Mouse (Mus musculus): ENCODE data around the gene Bcorl1. TPM values are rescaled to one million over a fixed set of nuclear protein-coding genes. Genes with fewer than 3 reads are reported as not detected.

The Bcorl1 gene
- polyA plus RNA-seq (2012; rRNA removed) (2.1 and 2.3 TPM in 2 replicates), polyA plus RNA-seq (2014; fragmentation: Nextera tagmentation; extraction: Ambion mirVana) (3.5 and 3.9 TPM in 2 replicates)

DNA sequence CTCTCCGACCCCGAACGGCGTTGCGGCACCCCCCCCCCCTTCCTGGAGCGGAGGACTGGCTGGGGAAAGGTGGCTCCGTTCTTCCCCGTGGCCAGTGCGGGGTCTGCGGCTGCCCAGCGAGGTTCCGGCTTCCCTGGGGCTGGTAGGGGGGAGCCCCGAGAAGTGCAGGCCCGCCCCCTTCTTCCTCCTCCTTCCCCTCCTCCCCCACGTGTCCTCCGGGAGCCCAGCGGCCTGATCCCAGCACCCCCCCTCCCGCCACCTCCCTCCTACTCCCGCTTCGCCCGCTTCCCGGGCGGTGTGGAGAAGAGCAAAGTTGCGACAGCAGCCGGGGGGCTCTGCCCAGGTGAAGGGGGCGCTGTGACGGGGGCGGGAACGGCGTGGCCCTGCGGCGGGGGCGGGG lies at the start of gene Bcorl1:
Gene Bcorl1, plus strand, starts transcription at position 218 of the 400 bp plus-strand sequence.
- Histone ChIP-seq H3K4me1 (replicated peaks; ENCODE audit: control insufficient read depth in 2 of 2, insufficient read depth in 2 of 2, low read length in 1 of 2) (peaks cover 3 to 10% of the 10 kb centered on the region in 2 experiments; a peak in 2 of 4 replicates), H3K9me3 (ENCODE audit: control insufficient read depth, low read length) (no peaks in the 10 kb centered on the region), H3K27me3 (ENCODE audit: control insufficient read depth, insufficient read depth, low read length) (peaks cover 2% of the 10 kb centered on the region; the same call in 1 of the 2 replicates), H3K4me3 (ENCODE audit: insufficient read depth in 1 of 2, low read depth in 2 of 2, low read length in 2 of 2) (peak within 1 kb of the TSS; percentile 64 to 69), H3K27ac (no peak within 1 kb of the TSS), H3K9ac (replicated peaks) (peak within 1 kb of the TSS; percentile 60), H3K36me3 (replicated peaks; ENCODE audit: control insufficient read depth, insufficient read depth, low read depth) (no peaks in the 10 kb centered on the region), H3K4me2 (ENCODE audit: low read depth) (peak within 1 kb of the TSS; percentile 79)
- TF ChIP-seq CTCF (IDR thresholded peaks at IDR 0.05; ENCODE audit: low read depth) (no peak), EP300 (IDR thresholded peaks at IDR 0.05; ENCODE audit: low read depth) (no peak)
- 0 out of 2 replicates have a peak, but pooled peaks have one; percentile 1 for ATAC-seq (ENCODE audit: insufficient read depth)
- no peak for DNase-seq (ENCODE audit: low read depth in 3 of 3, low spot score in 3 of 3)
- WGBS (ENCODE audit: insufficient replicate concordance) = 2% methylated on average over 16 of the region's 33 CpGs

GRCm38 (mm10) chrX:48291413-48291812 lies 49.7 kb upstream of the Bcorl1 start:
- Histone ChIP-seq H3K9ac (replicated peaks) (no peak overlapping the region), H3K9me3 (ENCODE audit: control insufficient read depth, low read length) (no peaks in the 10 kb centered on the region), H3K27me3 (ENCODE audit: control insufficient read depth, insufficient read depth, low read length) (no peaks in the 10 kb centered on the region), H3K36me3 (replicated peaks; ENCODE audit: control insufficient read depth, insufficient read depth, low read depth) (no peaks in the 10 kb centered on the region), H3K4me1 (replicated peaks; ENCODE audit: control insufficient read depth in 2 of 2, insufficient read depth in 2 of 2, low read length in 1 of 2) (peaks cover 26 to 30% of the 10 kb centered on the region in 2 experiments), H3K27ac (no peak overlapping the region), H3K4me3 (ENCODE audit: insufficient read depth in 1 of 2, low read depth in 2 of 2, low read length in 2 of 2) (no peak overlapping the region), H3K4me2 (ENCODE audit: low read depth) (no peak overlapping the region)
- no peak for ATAC-seq (ENCODE audit: insufficient read depth)
- no peak for TF ChIP-seq EP300 (IDR thresholded peaks at IDR 0.05; ENCODE audit: low read depth)
- TF ChIP-seq CTCF (IDR thresholded peaks at IDR 0.05; ENCODE audit: low read depth) = no peak
- WGBS (ENCODE audit: insufficient replicate concordance) = 38% methylated on average over 3 of the region's 3 CpGs
- no peak for DNase-seq (ENCODE audit: low read depth in 3 of 3, low spot score in 3 of 3)

GRCm38 (mm10) chrX:48305356-48305755 lies 35.8 kb upstream of the Bcorl1 start:
- WGBS (ENCODE audit: insufficient replicate concordance) = 68% methylated on average over 4 of the region's 4 CpGs
- H3K27me3 ChIP-seq (ENCODE audit: control insufficient read depth, insufficient read depth, low read length) = no peaks in the 10 kb centered on the region
- no peak overlapping the region for H3K4me3 ChIP-seq (ENCODE audit: insufficient read depth in 1 of 2, low read depth in 2 of 2, low read length in 2 of 2)
- ATAC-seq (ENCODE audit: insufficient read depth) = no peak
- no peak overlapping the region for H3K4me2 ChIP-seq (ENCODE audit: low read depth)
- H3K36me3 ChIP-seq (replicated peaks; ENCODE audit: control insufficient read depth, insufficient read depth, low read depth) = no peaks in the 10 kb centered on the region
- H3K4me1 ChIP-seq (replicated peaks; ENCODE audit: control insufficient read depth in 2 of 2, insufficient read depth in 2 of 2, low read length in 1 of 2) = peaks cover 1 to 7% of the 10 kb centered on the region in 2 experiments; a peak in 3 of 4 replicates
- TF ChIP-seq CTCF (IDR thresholded peaks at IDR 0.05; ENCODE audit: low read depth) = no peak
- TF ChIP-seq EP300 (IDR thresholded peaks at IDR 0.05; ENCODE audit: low read depth) = no peak
- H3K9me3 ChIP-seq (ENCODE audit: control insufficient read depth, low read length) = no peaks in the 10 kb centered on the region
- H3K9ac ChIP-seq (replicated peaks) = no peak overlapping the region
- no peak overlapping the region for H3K27ac ChIP-seq
- no peak for DNase-seq (ENCODE audit: low read depth in 3 of 3, low spot score in 3 of 3)

- peaks cover 22 to 45% of the 10 kb centered on the region in 2 experiments for H3K4me1 ChIP-seq (replicated peaks; ENCODE audit: control insufficient read depth in 2 of 2, insufficient read depth in 2 of 2, low read length in 1 of 2)
- H3K9me3 ChIP-seq (ENCODE audit: control insufficient read depth, low read length) = no peaks in the 10 kb centered on the region
- WGBS (ENCODE audit: insufficient replicate concordance) = 18% methylated on average over 26 of the region's 26 CpGs
- H3K27me3 ChIP-seq (ENCODE audit: control insufficient read depth, insufficient read depth, low read length) = no peaks in the 10 kb centered on the region
- peak overlapping the region; percentile 65 for H3K9ac ChIP-seq (replicated peaks)
- H3K4me2 ChIP-seq (ENCODE audit: low read depth) = peak overlapping the region; percentile 80
- peak; percentile 56 for ATAC-seq (ENCODE audit: insufficient read depth)
- no peak for DNase-seq (ENCODE audit: low read depth in 3 of 3, low spot score in 3 of 3)
- peak overlapping the region; percentile 55 for H3K27ac ChIP-seq
- TF ChIP-seq EP300 (IDR thresholded peaks at IDR 0.05; ENCODE audit: low read depth) = no peak
- TF ChIP-seq CTCF (IDR thresholded peaks at IDR 0.05; ENCODE audit: low read depth) = no peak
- H3K4me3 ChIP-seq (ENCODE audit: insufficient read depth in 1 of 2, low read depth in 2 of 2, low read length in 2 of 2) = peak overlapping the region; percentile 36 to 44
- no peaks in the 10 kb centered on the region for H3K36me3 ChIP-seq (replicated peaks; ENCODE audit: control insufficient read depth, insufficient read depth, low read depth)
These were observed 30.2 kb upstream of the Bcorl1 start for GRCm38 (mm10) chrX:48310706-48311517.

DNA sequence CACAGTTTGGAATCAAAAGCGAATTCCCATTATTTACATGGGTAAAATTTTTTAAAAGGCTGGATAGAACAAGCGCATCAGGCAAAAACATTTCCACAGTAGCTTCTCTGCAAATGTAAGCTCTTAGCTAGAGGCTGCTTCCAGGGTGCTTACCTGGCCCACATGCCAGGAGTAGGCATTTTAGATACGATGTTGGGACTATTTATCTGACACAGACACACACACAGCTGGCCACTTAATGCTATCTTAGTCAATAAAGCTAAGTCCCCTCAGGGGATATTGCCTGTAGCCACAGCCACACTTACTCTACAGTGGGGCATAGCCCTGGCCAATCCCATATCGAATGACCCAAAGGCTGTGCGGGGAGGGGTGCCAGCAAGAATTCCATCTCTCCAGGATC lies 29.4 kb upstream of the Bcorl1 start:
- ATAC-seq (ENCODE audit: insufficient read depth) = peak; percentile 61

More for the DNA sequence above, 29.4 kb upstream of the Bcorl1 start:
- TF ChIP-seq CTCF (IDR thresholded peaks at IDR 0.05; ENCODE audit: low read depth) = no peak
- peak; percentile 62 for TF ChIP-seq EP300 (IDR thresholded peaks at IDR 0.05; ENCODE audit: low read depth)
- peak in 1 of 3 experiments; percentile 38 for DNase-seq (ENCODE audit: low read depth in 3 of 3, low spot score in 3 of 3)
- 57% methylated on average over 5 of the region's 5 CpGs for WGBS (ENCODE audit: insufficient replicate concordance)
- H3K36me3 ChIP-seq (replicated peaks; ENCODE audit: control insufficient read depth, insufficient read depth, low read depth) = no peaks in the 10 kb centered on the region
- peak overlapping the region; percentile 55 for H3K27ac ChIP-seq
- H3K9ac ChIP-seq (replicated peaks) = peak overlapping the region; percentile 9; the same call in 1 of the 2 replicates
- H3K9me3 ChIP-seq (ENCODE audit: control insufficient read depth, low read length) = no peaks in the 10 kb centered on the region
- H3K4me2 ChIP-seq (ENCODE audit: low read depth) = peak overlapping the region; percentile 80
- H3K4me1 ChIP-seq (replicated peaks; ENCODE audit: control insufficient read depth in 2 of 2, insufficient read depth in 2 of 2, low read length in 1 of 2) = peaks cover 22 to 48% of the 10 kb centered on the region in 2 experiments
- H3K4me3 ChIP-seq (ENCODE audit: insufficient read depth in 1 of 2, low read depth in 2 of 2, low read length in 2 of 2) = peak overlapping the region in 1 of 2 experiments; percentile 10; a peak in 1 of 4 replicates
- no peaks in the 10 kb centered on the region for H3K27me3 ChIP-seq (ENCODE audit: control insufficient read depth, insufficient read depth, low read length)

Measured in liver, embryonic 14.5 days (tissue).